Mouse (Mus musculus): ENCODE results near the gene AW549877. TPM values are rescaled to one million over a fixed set of nuclear protein-coding genes. Genes with fewer than 3 reads are reported as not detected.

AW549877 gene
- total and polyA plus RNA-seq, 2 experiments: 5.5 to 20.9 TPM

- Histone ChIP-seq H3K4me3 (ENCODE audit: insufficient read depth, low read depth, low read length) (no peak overlapping the region), H3K4me1 (ENCODE audit: control insufficient read depth, insufficient read depth, low read length) (no peaks in the 10 kb centered on the region), H3K9ac (ENCODE audit: low read depth, low read length) (no peak overlapping the region), H3K79me2 (ENCODE audit: control insufficient read depth, insufficient read depth, low read length) (no peaks in the 10 kb centered on the region), H3K27me3 (ENCODE audit: control insufficient read depth, insufficient read depth, low read length) (no peaks in the 10 kb centered on the region; the same call in 1 of the 2 replicates), H3K27ac (replicated peaks; ENCODE audit: insufficient read depth, low read depth, low read length) (no peak overlapping the region), H3K36me3 (ENCODE audit: control insufficient read depth, insufficient read depth, low read length) (no peaks in the 10 kb centered on the region)
- TF ChIP-seq POLR2A (IDR thresholded peaks at IDR 0.05; ENCODE audit: extremely low read depth, insufficient read depth, low read length) (no peak), CTCF (IDR thresholded peaks at IDR 0.05; ENCODE audit: low read depth, low read length) (no peak)
- WGBS: 87% methylated on average over 13 of the region's 13 CpGs
- DNase-seq (ENCODE audit: extremely low read depth, low read depth, low spot score): no peak
Measured at GRCm38 (mm10) chr15:4024726-4025507, 29.4 kb upstream of the AW549877 start.

GRCm38 (mm10) chr15:4023747-4024146 is 28.2 kb upstream of the AW549877 start:
- Histone ChIP-seq H3K4me1 (ENCODE audit: control insufficient read depth, insufficient read depth, low read length) (no peaks in the 10 kb centered on the region), H3K27me3 (ENCODE audit: control insufficient read depth, insufficient read depth, low read length) (no peaks in the 10 kb centered on the region; the same call in 1 of the 2 replicates), H3K36me3 (ENCODE audit: control insufficient read depth, insufficient read depth, low read length) (no peaks in the 10 kb centered on the region), H3K79me2 (ENCODE audit: control insufficient read depth, insufficient read depth, low read length) (no peaks in the 10 kb centered on the region), H3K27ac (replicated peaks; ENCODE audit: insufficient read depth, low read depth, low read length) (no peak overlapping the region), H3K9ac (ENCODE audit: low read depth, low read length) (no peak overlapping the region), H3K4me3 (ENCODE audit: insufficient read depth, low read depth, low read length) (no peak overlapping the region)
- DNase-seq (ENCODE audit: extremely low read depth, low read depth, low spot score): no peak
- 92% methylated on average over 2 of the region's 2 CpGs for WGBS
- TF ChIP-seq POLR2A (IDR thresholded peaks at IDR 0.05; ENCODE audit: extremely low read depth, insufficient read depth, low read length): no peak
- no peak for TF ChIP-seq CTCF (IDR thresholded peaks at IDR 0.05; ENCODE audit: low read depth, low read length)

- WGBS: 81% methylated on average over 4 of the region's 4 CpGs
- no peaks in the 10 kb centered on the region for H3K79me2 ChIP-seq (ENCODE audit: control insufficient read depth, insufficient read depth, low read length)
- no peak for TF ChIP-seq CTCF (IDR thresholded peaks at IDR 0.05; ENCODE audit: low read depth, low read length)
- no peak for TF ChIP-seq POLR2A (IDR thresholded peaks at IDR 0.05; ENCODE audit: extremely low read depth, insufficient read depth, low read length)
- no peaks in the 10 kb centered on the region for H3K27me3 ChIP-seq (ENCODE audit: control insufficient read depth, insufficient read depth, low read length)
- DNase-seq (ENCODE audit: extremely low read depth, low read depth, low spot score): no peak
- H3K4me3 ChIP-seq (ENCODE audit: insufficient read depth, low read depth, low read length): no peak overlapping the region
- no peak overlapping the region for H3K9ac ChIP-seq (ENCODE audit: low read depth, low read length)
- no peaks in the 10 kb centered on the region for H3K36me3 ChIP-seq (ENCODE audit: control insufficient read depth, insufficient read depth, low read length)
- H3K27ac ChIP-seq (replicated peaks; ENCODE audit: insufficient read depth, low read depth, low read length): no peak overlapping the region
- H3K4me1 ChIP-seq (ENCODE audit: control insufficient read depth, insufficient read depth, low read length): no peaks in the 10 kb centered on the region
Measured at GRCm38 (mm10) chr15:4020711-4021110, 25.2 kb upstream of the AW549877 start.

GRCm38 (mm10) chr15:4013873-4014272 is 18.3 kb upstream of the AW549877 start:
- H3K27me3 ChIP-seq (ENCODE audit: control insufficient read depth, insufficient read depth, low read length): no peaks in the 10 kb centered on the region
- WGBS: 83% methylated on average over 2 of the region's 2 CpGs
- no peaks in the 10 kb centered on the region for H3K79me2 ChIP-seq (ENCODE audit: control insufficient read depth, insufficient read depth, low read length)
- H3K27ac ChIP-seq (replicated peaks; ENCODE audit: insufficient read depth, low read depth, low read length): no peak overlapping the region
- H3K4me3 ChIP-seq (ENCODE audit: insufficient read depth, low read depth, low read length): no peak overlapping the region
- H3K9ac ChIP-seq (ENCODE audit: low read depth, low read length): no peak overlapping the region
- TF ChIP-seq CTCF (IDR thresholded peaks at IDR 0.05; ENCODE audit: low read depth, low read length) (no peak), POLR2A (IDR thresholded peaks at IDR 0.05; ENCODE audit: extremely low read depth, insufficient read depth, low read length) (no peak)
- no peaks in the 10 kb centered on the region for H3K4me1 ChIP-seq (ENCODE audit: control insufficient read depth, insufficient read depth, low read length)
- no peak for DNase-seq (ENCODE audit: extremely low read depth, low read depth, low spot score)
- no peaks in the 10 kb centered on the region for H3K36me3 ChIP-seq (ENCODE audit: control insufficient read depth, insufficient read depth, low read length)

GRCm38 (mm10) chr15:4000536-4000935 is 5.0 kb upstream of the AW549877 start:
- 86% methylated on average over 2 of the region's 2 CpGs for WGBS
- Histone ChIP-seq H3K27ac (replicated peaks; ENCODE audit: insufficient read depth, low read depth, low read length) (no peak overlapping the region), H3K36me3 (ENCODE audit: control insufficient read depth, insufficient read depth, low read length) (no peaks in the 10 kb centered on the region), H3K79me2 (ENCODE audit: control insufficient read depth, insufficient read depth, low read length) (no peaks in the 10 kb centered on the region), H3K9ac (ENCODE audit: low read depth, low read length) (no peak overlapping the region), H3K27me3 (ENCODE audit: control insufficient read depth, insufficient read depth, low read length) (no peaks in the 10 kb centered on the region), H3K4me3 (ENCODE audit: insufficient read depth, low read depth, low read length) (no peak overlapping the region), H3K4me1 (ENCODE audit: control insufficient read depth, insufficient read depth, low read length) (no peaks in the 10 kb centered on the region; the same call in 1 of the 2 replicates)
- DNase-seq (ENCODE audit: extremely low read depth, low read depth, low spot score): no peak
- TF ChIP-seq POLR2A (IDR thresholded peaks at IDR 0.05; ENCODE audit: extremely low read depth, insufficient read depth, low read length) (no peak), CTCF (IDR thresholded peaks at IDR 0.05; ENCODE audit: low read depth, low read length) (no peak)

GRCm38 (mm10) chr15:3999144-3999543 is 3.6 kb upstream of the AW549877 start:
- no peak overlapping the region for H3K4me3 ChIP-seq (ENCODE audit: insufficient read depth, low read depth, low read length)
- no peak overlapping the region for H3K9ac ChIP-seq (ENCODE audit: low read depth, low read length)
- TF ChIP-seq CTCF (IDR thresholded peaks at IDR 0.05; ENCODE audit: low read depth, low read length): no peak
- no peak for TF ChIP-seq POLR2A (IDR thresholded peaks at IDR 0.05; ENCODE audit: extremely low read depth, insufficient read depth, low read length)
- no peaks in the 10 kb centered on the region for H3K27me3 ChIP-seq (ENCODE audit: control insufficient read depth, insufficient read depth, low read length)
- H3K79me2 ChIP-seq (ENCODE audit: control insufficient read depth, insufficient read depth, low read length): no peaks in the 10 kb centered on the region
- no peaks in the 10 kb centered on the region for H3K36me3 ChIP-seq (ENCODE audit: control insufficient read depth, insufficient read depth, low read length)
- no peak for DNase-seq (ENCODE audit: extremely low read depth, low read depth, low spot score)
- no peaks in the 10 kb centered on the region; the same call in 1 of the 2 replicates for H3K4me1 ChIP-seq (ENCODE audit: control insufficient read depth, insufficient read depth, low read length)
- WGBS: 84% methylated on average over 2 of the region's 2 CpGs
- no peak overlapping the region for H3K27ac ChIP-seq (replicated peaks; ENCODE audit: insufficient read depth, low read depth, low read length)
